Mouse (Mus musculus) midbrain, embryonic 10.5 days (tissue): Measurements from ENCODE around the gene Lrriq3. TPM values are rescaled to one million over a fixed set of nuclear protein-coding genes. Genes with fewer than 3 reads are reported as not detected.

Source experiments
- DNase-seq: peaks from one replicate; pipeline ENCODE4 v3.0.0-alpha.2; 2017; ENCODE audit warnings: low spot score
- H3K27ac ChIP-seq: fragments of 300-500 bp; sonication (generic); replicated peaks from 2 replicates; pipeline ENCODE4 v1.5.1; 2016; ENCODE audit warnings: mild to moderate bottlenecking
- H3K27me3 ChIP-seq: fragments of 300-500 bp; sonication (generic); 2 replicates; pipeline ENCODE4 v1.6.1; 2016; ENCODE audit warnings: low read depth, mild to moderate bottlenecking; ENCODE audit not compliant: poor library complexity, severe bottlenecking
- H3K36me3 ChIP-seq: fragments of 300-500 bp; sonication (generic); 2 replicates; pipeline ENCODE4 v1.6.1; 2016; ENCODE audit warnings: mild to moderate bottlenecking, moderate library complexity
- H3K4me1 ChIP-seq: fragments of 300-500 bp; sonication (generic); 2 replicates; pipeline ENCODE4 v1.6.1; 2016
- H3K4me3 ChIP-seq: fragments of 300-500 bp; sonication (generic); 2 replicates; pipeline ENCODE4 v1.5.1; 2016; ENCODE audit warnings: mild to moderate bottlenecking, moderate library complexity
- H3K9me3 ChIP-seq: fragments of 300-500 bp; sonication (generic); replicated peaks from 2 replicates; pipeline ENCODE4 v1.6.1; 2016; ENCODE audit warnings: mild to moderate bottlenecking
- WGBS: fragments of 180-500 bp; shearing (Covaris S2); methylation state at CpG from one replicate; pipeline ENCODE4 v1.1.7; 2016; 5-methylcytosine and 5-hydroxymethylcytosine counted together
- polyA plus RNA-seq: library from polyadenylated mRNA; unstranded; fragments of >200 nt; fragmentation: Nextera tagmentation; extraction: Ambion mirVana; gene quantifications from 2 replicates; pipeline ENCODE4 v1.2.1, GENCODE M21; 2016

Gene Lrriq3
- polyA plus RNA-seq, 1 experiment from 2014 or later: 1.4 TPM

- no peak for DNase-seq
- Histone ChIP-seq H3K4me1 (no peaks in the 10 kb centered on the region), H3K36me3 (no peaks in the 10 kb centered on the region), H3K27me3 (no peaks in the 10 kb centered on the region), H3K4me3 (no peak overlapping the region), H3K9me3 (no peaks in the 10 kb centered on the region), H3K27ac (no peak overlapping the region)
- 89% methylated on average over 11 of the region's 11 CpGs for WGBS
Observed at GRCm38 (mm10) chr3:155141047-155141446, 47.8 kb downstream of the Lrriq3 start.

DNA sequence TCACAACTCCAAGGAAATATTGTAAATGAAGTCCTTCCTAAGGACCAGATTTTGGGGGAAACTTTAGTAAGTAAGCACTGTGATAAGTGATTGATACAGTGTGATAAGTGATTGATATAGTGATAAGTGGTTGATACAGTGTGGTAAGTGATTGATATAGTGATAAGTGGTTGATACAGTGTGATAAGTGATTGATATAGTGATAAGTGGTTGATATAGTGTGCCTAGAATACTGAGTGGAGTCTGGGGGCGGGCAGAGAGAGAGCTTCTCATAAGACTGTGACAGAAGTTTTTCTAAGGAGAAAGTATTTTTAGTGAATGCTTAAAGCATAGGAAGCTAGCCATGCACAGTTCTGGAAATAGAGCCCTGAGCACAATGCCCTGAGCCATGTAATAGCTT is 51.1 kb downstream of the Lrriq3 start:
- H3K4me1 ChIP-seq: no peaks in the 10 kb centered on the region
- no peak overlapping the region for H3K27ac ChIP-seq
- no peaks in the 10 kb centered on the region for H3K9me3 ChIP-seq
- H3K27me3 ChIP-seq: no peaks in the 10 kb centered on the region
- H3K4me3 ChIP-seq: no peak overlapping the region
- WGBS: 91% methylated on average over 1 of the region's 1 CpGs
- H3K36me3 ChIP-seq: no peaks in the 10 kb centered on the region
- DNase-seq: no peak

- Histone ChIP-seq H3K4me3 (no peak overlapping the region), H3K9me3 (peaks cover 5% of the 10 kb centered on the region; the same call in 1 of the 2 replicates), H3K27me3 (no peaks in the 10 kb centered on the region), H3K27ac (no peak overlapping the region), H3K4me1 (no peaks in the 10 kb centered on the region), H3K36me3 (no peaks in the 10 kb centered on the region)
- no peak for DNase-seq
Observed at GRCm38 (mm10) chr3:155161842-155162241, 68.6 kb downstream of the Lrriq3 start.

DNA sequence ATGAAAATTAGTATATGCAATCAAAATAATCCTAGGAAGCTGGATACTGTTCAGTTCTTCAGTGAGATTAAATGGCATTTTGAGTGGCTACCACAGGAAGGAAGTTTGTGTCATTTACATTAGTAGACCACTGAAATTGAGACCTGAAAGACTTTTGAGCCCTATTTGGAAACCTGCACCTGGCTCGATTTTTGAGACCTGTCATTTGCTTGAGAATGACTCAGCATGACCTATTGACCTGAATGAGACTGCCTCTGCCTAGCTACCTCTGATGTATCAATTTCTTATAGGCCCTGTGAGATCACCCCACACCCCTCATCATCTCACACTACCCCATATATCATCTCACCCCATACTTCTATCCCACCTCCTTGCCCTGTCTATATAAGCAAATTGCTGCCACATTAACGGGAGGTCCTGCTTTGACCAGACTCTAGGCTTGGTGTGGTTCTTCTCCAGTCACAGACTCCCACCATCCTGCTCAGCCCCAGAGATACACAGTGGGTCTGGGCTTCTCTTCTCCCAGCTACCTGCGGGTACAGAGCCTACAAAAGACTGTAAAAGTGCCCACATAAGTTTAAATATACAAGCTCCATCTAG is 87.2 kb downstream of the Lrriq3 start:
- WGBS: 78% methylated on average over 3 of the region's 3 CpGs
- H3K4me3 ChIP-seq: no peak overlapping the region
- H3K27me3 ChIP-seq: no peaks in the 10 kb centered on the region
- H3K27ac ChIP-seq: no peak overlapping the region
- H3K9me3 ChIP-seq: no peaks in the 10 kb centered on the region
- no peaks in the 10 kb centered on the region for H3K4me1 ChIP-seq
- H3K36me3 ChIP-seq: no peaks in the 10 kb centered on the region
- no peak for DNase-seq

- H3K4me3 ChIP-seq: no peak overlapping the region
- DNase-seq: no peak
- no peaks in the 10 kb centered on the region for H3K4me1 ChIP-seq
- H3K27ac ChIP-seq: no peak overlapping the region
- no peaks in the 10 kb centered on the region for H3K27me3 ChIP-seq
- WGBS: 88% methylated on average over 2 of the region's 2 CpGs
- no peaks in the 10 kb centered on the region for H3K36me3 ChIP-seq
- H3K9me3 ChIP-seq: no peaks in the 10 kb centered on the region
Observed at GRCm38 (mm10) chr3:155186456-155186855, 93.2 kb downstream of the Lrriq3 start.

GRCm38 (mm10) chr3:155188857-155189256 is 95.6 kb downstream of the Lrriq3 start:
- no peaks in the 10 kb centered on the region for H3K27me3 ChIP-seq
- no peak overlapping the region for H3K27ac ChIP-seq
- no peak overlapping the region for H3K4me3 ChIP-seq
- no peaks in the 10 kb centered on the region for H3K9me3 ChIP-seq
- 86% methylated on average over 2 of the region's 2 CpGs for WGBS
- H3K36me3 ChIP-seq: no peaks in the 10 kb centered on the region
- no peaks in the 10 kb centered on the region for H3K4me1 ChIP-seq
- no peak for DNase-seq

- H3K4me1 ChIP-seq: no peaks in the 10 kb centered on the region
- WGBS: 31% methylated on average over 1 of the region's 1 CpGs
- no peak overlapping the region for H3K4me3 ChIP-seq
- no peaks in the 10 kb centered on the region for H3K36me3 ChIP-seq
- no peaks in the 10 kb centered on the region for H3K27me3 ChIP-seq
- no peak for DNase-seq
- no peaks in the 10 kb centered on the region for H3K9me3 ChIP-seq
- no peak overlapping the region for H3K27ac ChIP-seq
Observed at GRCm38 (mm10) chr3:155234919-155235318, 141.7 kb downstream of the Lrriq3 start.

GRCm38 (mm10) chr3:155235502-155235901 is 142.3 kb downstream of the Lrriq3 start:
- H3K27ac ChIP-seq: no peak overlapping the region
- H3K36me3 ChIP-seq: no peaks in the 10 kb centered on the region
- H3K4me3 ChIP-seq: no peak overlapping the region
- DNase-seq: no peak
- H3K27me3 ChIP-seq: no peaks in the 10 kb centered on the region
- no peaks in the 10 kb centered on the region for H3K9me3 ChIP-seq
- no peaks in the 10 kb centered on the region for H3K4me1 ChIP-seq

Other genes with a start within 250 kb of the Lrriq3 start
- gene Tnni3k, start 38.0 kb upstream of the Lrriq3 start, polyA plus RNA-seq: 0.05 TPM in 1 of 2 replicates, not detected in the other
- 15.1 and 16.7 TPM in 2 replicates for gene Fpgt, start within 50 bp of the Lrriq3 start, polyA plus RNA-seq